Mouse (Mus musculus): ENCODE results near the gene Fignl1. TPM values are rescaled to one million over a fixed set of nuclear protein-coding genes. Genes with fewer than 3 reads are reported as not detected.

Gene Fignl1
- total and polyA plus RNA-seq, 3 experiments, result 34.2 to 59.9 (median 51.2) TPM

DNA sequence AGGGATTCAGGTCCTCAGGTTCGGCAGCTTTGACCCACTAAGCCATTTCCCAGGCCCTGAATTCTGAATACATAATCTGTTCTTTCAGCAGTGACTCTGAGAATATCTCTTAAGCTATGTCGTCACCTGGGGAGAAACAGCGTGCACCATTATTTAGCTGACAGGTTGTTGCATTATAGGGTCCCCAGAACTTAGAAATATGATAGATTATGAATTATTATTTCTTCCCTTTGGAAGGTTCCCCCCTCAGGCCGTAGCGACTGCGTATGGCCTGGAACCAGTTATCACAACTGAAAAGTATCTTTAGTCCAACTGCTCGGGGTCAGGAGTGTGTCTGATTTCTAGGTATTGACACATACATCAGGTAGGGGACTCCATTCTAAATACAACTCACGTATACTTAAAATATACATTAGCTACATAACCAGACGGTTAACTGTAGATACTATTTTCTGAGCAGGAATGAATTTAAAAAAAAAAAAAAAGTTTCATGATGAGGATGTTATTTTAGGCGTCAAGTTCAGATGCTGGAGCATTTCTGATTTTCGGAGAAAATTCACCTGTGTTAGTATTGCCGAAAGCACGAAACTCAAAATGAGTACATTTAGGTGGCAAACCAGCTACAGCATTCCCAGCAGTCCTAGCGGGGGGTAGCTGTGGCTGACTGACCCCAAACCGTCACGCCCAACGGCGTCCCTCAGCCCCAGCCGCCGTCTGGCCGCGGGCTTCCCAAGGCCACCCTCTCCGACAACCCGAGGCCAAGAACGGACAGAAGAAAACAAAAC is 535 bp downstream of the Fignl1 start:
- H3K9ac ChIP-seq (ENCODE audit: control insufficient read depth, low read depth, low read length, poor library complexity, severe bottlenecking), result peak overlapping the region; percentile 92
- H3K36me3 ChIP-seq (ENCODE audit: control insufficient read depth in 1 of 2, insufficient read depth in 2 of 2, low read length in 2 of 2), result peaks cover 13 to 35% of the 10 kb centered on the region in 2 experiments
- no peaks in the 10 kb centered on the region for H3K27me3 ChIP-seq (ENCODE audit: control insufficient read depth in 1 of 2, insufficient read depth in 2 of 2, low read length in 2 of 2)
- no peaks in the 10 kb centered on the region for H3K9me3 ChIP-seq (replicated peaks; ENCODE audit: insufficient read depth, low read length)
- peaks cover 5 to 10% of the 10 kb centered on the region in 2 experiments for H3K4me1 ChIP-seq (ENCODE audit: control insufficient read depth in 1 of 2, insufficient read depth in 2 of 2, low read length in 2 of 2)
- TF ChIP-seq TAL1 (IDR thresholded peaks at IDR 0.05; ENCODE audit: low read length) (no peak), EP300 (IDR thresholded peaks at IDR 0.05; ENCODE audit: low read depth in 1 of 2, low read length in 2 of 2) (peak in 1 of 2 experiments; percentile 39; a peak in 1 of 4 replicates), POLR2AphosphoS2 (IDR thresholded peaks at IDR 0.05; ENCODE audit: low read length) (peak; percentile 37; the same call in 1 of the 2 replicates), MAZ (IDR thresholded peaks at IDR 0.05; ENCODE audit: low read depth, low read length) (0 out of 2 replicates have a peak, but pooled peaks have one; percentile 29), GATA1 (IDR thresholded peaks at IDR 0.05; ENCODE audit: low read depth, low read length) (no peak), HCFC1 (IDR thresholded peaks at IDR 0.05; ENCODE audit: low read depth, low read length) (peak; percentile 8; the same call in 1 of the 2 replicates), CHD1 (IDR thresholded peaks at IDR 0.05; ENCODE audit: low read depth, low read length) (peak; percentile 92; the same call in 1 of the 2 replicates), ETS1 (IDR thresholded peaks at IDR 0.05; ENCODE audit: low read depth, low read length) (0 out of 2 replicates have a peak, but pooled peaks have one; percentile 14), NELFE (IDR thresholded peaks at IDR 0.05; ENCODE audit: low read depth, low read length) (no peak), GABPA (IDR thresholded peaks at IDR 0.05; ENCODE audit: low read depth, low read length) (no peak), CTCF (IDR thresholded peaks at IDR 0.05 in 2 of 3, conservative IDR thresholded peaks at IDR 0.05 in 1 of 3; ENCODE audit: control insufficient read depth in 1 of 3, insufficient read depth in 1 of 3, low read depth in 2 of 3, low read length in 3 of 3, poor library complexity in 1 of 3, severe bottlenecking in 1 of 3) (no peak), ZMIZ1 (IDR thresholded peaks at IDR 0.05; ENCODE audit: low read depth, low read length) (peak; percentile 33; the same call in 1 of the 2 replicates), JUND (IDR thresholded peaks at IDR 0.05; ENCODE audit: low read depth, low read length) (0 out of 2 replicates have a peak, but pooled peaks have one; percentile 52), TBP (IDR thresholded peaks at IDR 0.05; ENCODE audit: low read depth, low read length) (0 out of 2 replicates have a peak, but pooled peaks have one; percentile 13), MAX (IDR thresholded peaks at IDR 0.05; ENCODE audit: low read length) (no peak), MYC (IDR thresholded peaks at IDR 0.05; ENCODE audit: low read depth, low read length) (0 out of 2 replicates have a peak, but pooled peaks have one; percentile 14), E2F4 (IDR thresholded peaks at IDR 0.05; ENCODE audit: borderline replicate concordance, low read depth, low read length) (no peak; the same call in 1 of the 2 replicates), MAFK (IDR thresholded peaks at IDR 0.05; ENCODE audit: borderline replicate concordance, low read depth, low read length) (no peak), MYB (IDR thresholded peaks at IDR 0.05; ENCODE audit: low read depth, low read length) (peak; percentile 56), ZNF384 (IDR thresholded peaks at IDR 0.05; ENCODE audit: low read depth, low read length) (0 out of 2 replicates have a peak, but pooled peaks have one; percentile 59), MXI1 (IDR thresholded peaks at IDR 0.05; ENCODE audit: low read depth, low read length) (peak; percentile 21), UBTF (IDR thresholded peaks at IDR 0.05; ENCODE audit: borderline replicate concordance, insufficient read depth, low read depth, low read length) (no peak), USF2 (IDR thresholded peaks at IDR 0.05; ENCODE audit: borderline replicate concordance in 1 of 2, insufficient read depth in 1 of 2, low read depth in 1 of 2, low read length in 2 of 2) (no peak)
- peak overlapping the region; percentile 56 to 81 for H3K4me3 ChIP-seq (ENCODE audit: control insufficient read depth in 1 of 2, insufficient read depth in 1 of 2, low read depth in 2 of 2, low read length in 2 of 2)
- peak; percentile 63 for DNase-seq (ENCODE audit: low read depth, low spot score)
- peaks cover 21% of the 10 kb centered on the region for H3K79me2 ChIP-seq (ENCODE audit: control insufficient read depth, insufficient read depth, low read length, poor library complexity)
- peak overlapping the region; percentile 86 for H3K27ac ChIP-seq (ENCODE audit: control insufficient read depth, low read depth, low read length)
